Mouse (Mus musculus) MEL (cell line): ENCODE data around the gene Dok7. TPM values are rescaled to one million over a fixed set of nuclear protein-coding genes. Genes with fewer than 3 reads are reported as not detected.

ENCODE experiments used
- DNase-seq: peaks from one replicate; pipeline ENCODE4 v3.0.0; 2011; ENCODE audit warnings: low read depth, low spot score
- H3K27ac ChIP-seq: 2 replicates; pipeline ENCODE4 v1.5.1; 2012; ENCODE audit warnings: low read depth, mild to moderate bottlenecking, control low read depth, low read length, moderate library complexity; ENCODE audit not compliant: control insufficient read depth
- H3K27me3 ChIP-seq, 2 experiments: fragments of 150-350 bp in 1 of 2; sonication (generic) in 1 of 2; 2 replicates each; pipeline ENCODE4 v1.6.1; 2012; ENCODE audit warnings: low read length in 2 of 2, mild to moderate bottlenecking in 2 of 2, improper control_type of control experiment in 1 of 2, moderate library complexity in 1 of 2; ENCODE audit not compliant: insufficient read depth in 2 of 2, control insufficient read depth in 1 of 2
- H3K36me3 ChIP-seq, 2 experiments: 2 replicates each; pipeline ENCODE4 v1.6.1; 2012 to 2014; ENCODE audit warnings: low read length in 2 of 2, improper control_type of control experiment in 1 of 2, inconsistent platforms in 1 of 2, mild to moderate bottlenecking in 1 of 2; ENCODE audit not compliant: insufficient read depth in 2 of 2, control insufficient read depth in 1 of 2
- H3K4me1 ChIP-seq, 2 experiments: fragments of 150-350 bp in 1 of 2; sonication (generic) in 1 of 2; 2 replicates each; pipeline ENCODE4 v1.6.1; 2012; ENCODE audit warnings: low read length in 2 of 2, improper control_type of control experiment in 1 of 2, mild to moderate bottlenecking in 1 of 2; ENCODE audit not compliant: insufficient read depth in 2 of 2, control insufficient read depth in 1 of 2
- H3K4me3 ChIP-seq, 2 experiments: fragments of 150-350 bp in 1 of 2; sonication (generic) in 1 of 2; 2 replicates each; pipeline ENCODE4 v1.5.1; 2012; ENCODE audit warnings: low read depth in 2 of 2, low read length in 2 of 2, mild to moderate bottlenecking in 2 of 2, moderate library complexity in 2 of 2, control low read depth in 1 of 2, improper control_type of control experiment in 1 of 2; ENCODE audit not compliant: control insufficient read depth in 1 of 2, insufficient read depth in 1 of 2
- H3K79me2 ChIP-seq: 2 replicates; pipeline ENCODE4 v1.6.1; 2012; ENCODE audit warnings: mild to moderate bottlenecking, low read length, moderate library complexity; ENCODE audit not compliant: control insufficient read depth, poor library complexity, insufficient read depth
- H3K9ac ChIP-seq: 2 replicates; pipeline ENCODE4 v1.6.1; 2012; ENCODE audit warnings: low read depth, mild to moderate bottlenecking, control low read depth, low read length, moderate library complexity; ENCODE audit not compliant: control insufficient read depth, poor library complexity, severe bottlenecking
- H3K9me3 ChIP-seq: fragments of 150-350 bp; sonication (generic); replicated peaks from 2 replicates; pipeline ENCODE4 v1.6.1; 2012; ENCODE audit warnings: mild to moderate bottlenecking, low read length, improper control_type of control experiment, moderate library complexity; ENCODE audit not compliant: insufficient read depth
- BHLHE40 ChIP-seq: IDR thresholded peaks from 2 replicates; pipeline ENCODE4 v1.6.1; 2012; ENCODE audit warnings: low read depth, mild to moderate bottlenecking, inconsistent platforms, low read length, improper control_type of control experiment, borderline replicate concordance
- CHD1 ChIP-seq: IDR thresholded peaks from 2 replicates; pipeline ENCODE4 v1.6.1; 2012; ENCODE audit warnings: low read depth, mild to moderate bottlenecking, inconsistent platforms, low read length, improper control_type of control experiment
- EP300 ChIP-seq, 2 experiments: IDR thresholded peaks; 2 replicates each; pipeline ENCODE4 v1.6.1; 2011; ENCODE audit warnings: improper control_type of control experiment in 2 of 2, low read length in 2 of 2, low read depth in 1 of 2, mild to moderate bottlenecking in 1 of 2
- GATA1 ChIP-seq: IDR thresholded peaks from 2 replicates; pipeline ENCODE4 v1.6.1; 2011; ENCODE audit warnings: low read depth, low read length, improper control_type of control experiment
- MAFK ChIP-seq: IDR thresholded peaks from 2 replicates; pipeline ENCODE4 v1.6.1; 2011; ENCODE audit warnings: low read depth, mild to moderate bottlenecking, low read length, improper control_type of control experiment, borderline replicate concordance
- MAX ChIP-seq: IDR thresholded peaks from 2 replicates; pipeline ENCODE4 v1.6.1; 2011; ENCODE audit warnings: low read length, improper control_type of control experiment
- MEF2A ChIP-seq: IDR thresholded peaks from 2 replicates; pipeline ENCODE4 v1.6.1; 2014; ENCODE audit warnings: low read depth, mild to moderate bottlenecking, inconsistent platforms, low read length, improper control_type of control experiment; ENCODE audit not compliant: poor library complexity, insufficient replicate concordance, severe bottlenecking; ENCODE audit errors: extremely low read depth
- MYB ChIP-seq: IDR thresholded peaks from 2 replicates; pipeline ENCODE4 v1.6.1; 2011; ENCODE audit warnings: mild to moderate bottlenecking, low read depth, low read length, improper control_type of control experiment
- NELFE ChIP-seq: IDR thresholded peaks from 2 replicates; pipeline ENCODE4 v1.6.1; 2011; ENCODE audit warnings: low read depth, low read length, improper control_type of control experiment
- NRF1 ChIP-seq: IDR thresholded peaks from 2 replicates; pipeline ENCODE4 v1.6.1; 2014; ENCODE audit warnings: low read depth, mild to moderate bottlenecking, inconsistent platforms, low read length, improper control_type of control experiment, moderate library complexity; ENCODE audit not compliant: poor library complexity, insufficient read depth, severe bottlenecking
- POLR2AphosphoS2 ChIP-seq: IDR thresholded peaks from 2 replicates; pipeline ENCODE4 v1.6.1; 2011; ENCODE audit warnings: low read length, improper control_type of control experiment
- SIN3A ChIP-seq: IDR thresholded peaks from 2 replicates; pipeline ENCODE4 v1.6.1; 2012; ENCODE audit warnings: low read length, improper control_type of control experiment, inconsistent platforms
- TAL1 ChIP-seq: IDR thresholded peaks from 2 replicates; pipeline ENCODE4 v1.6.1; 2012; ENCODE audit warnings: mild to moderate bottlenecking, inconsistent platforms, low read length, moderate library complexity, mixed read lengths
- TCF12 ChIP-seq: IDR thresholded peaks from 2 replicates; pipeline ENCODE4 v1.6.1; 2014; ENCODE audit warnings: low read depth, mild to moderate bottlenecking, inconsistent platforms, low read length, improper control_type of control experiment, moderate library complexity
- USF1 ChIP-seq: IDR thresholded peaks from 2 replicates; pipeline ENCODE4 v1.6.1; 2014; ENCODE audit warnings: low read depth, mild to moderate bottlenecking, inconsistent platforms, low read length, improper control_type of control experiment, moderate library complexity
- USF2 ChIP-seq, 2 experiments: IDR thresholded peaks; 2 replicates each; pipeline ENCODE4 v1.6.1; 2011 to 2012; ENCODE audit warnings: improper control_type of control experiment in 2 of 2, low read length in 2 of 2, borderline replicate concordance in 1 of 2, inconsistent platforms in 1 of 2, low read depth in 1 of 2, mild to moderate bottlenecking in 1 of 2; ENCODE audit not compliant: insufficient read depth in 1 of 2
- ZKSCAN1 ChIP-seq: IDR thresholded peaks from 2 replicates; pipeline ENCODE4 v1.6.1; 2012; ENCODE audit warnings: low read depth, mild to moderate bottlenecking, inconsistent platforms, low read length, improper control_type of control experiment, moderate library complexity
- ZMIZ1 ChIP-seq: IDR thresholded peaks from 2 replicates; pipeline ENCODE4 v1.6.1; 2012; ENCODE audit warnings: low read depth, mild to moderate bottlenecking, inconsistent platforms, low read length, improper control_type of control experiment, moderate library complexity
- polyA plus RNA-seq, 2 experiments: library from polyadenylated mRNA; stranded (reverse) in 1 of 2; unstranded in 1 of 2; fragments of >175 nt in 1 of 2; fragments of >200 nt in 1 of 2; gene quantifications; 2 replicates each; pipeline versions ENCODE4 v1.2.1 to v1.2.4; 2012; ENCODE audit warnings: low replicate concordance in 2 of 2, low read depth in 1 of 2; ENCODE audit not compliant: insufficient read length in 2 of 2, insufficient read depth in 1 of 2, missing spikeins in 1 of 2
- total RNA-seq: library from RNA; depleted of rRNA; stranded (reverse); fragments of 300-350 nt; gene quantifications from 2 replicates; pipeline ENCODE4 v1.2.3, GENCODE M21; 2012

Gene Dok7
- total and polyA plus RNA-seq, 3 experiments, result 0.08 to 0.21 TPM; not detected in 1

DNA sequence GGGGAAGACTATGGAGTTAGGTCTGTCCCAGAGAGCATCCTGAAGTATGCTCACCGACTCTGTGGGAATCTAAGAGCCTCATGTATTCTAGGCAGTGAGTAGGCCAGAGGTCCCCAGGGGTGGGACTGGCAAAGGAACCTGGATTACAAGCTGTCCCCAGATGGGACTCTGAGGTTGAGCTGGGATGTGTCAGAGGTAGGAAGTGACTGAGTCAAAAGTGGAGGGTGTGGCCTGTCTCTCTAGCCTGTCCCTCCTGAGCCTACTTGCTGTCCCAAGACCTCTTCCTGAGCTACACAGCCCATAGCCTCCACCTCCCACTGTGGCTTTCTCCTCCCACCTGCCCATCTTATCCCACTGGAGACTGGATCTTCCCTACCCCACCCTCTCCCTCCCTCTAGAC lies 1.6 kb downstream of the Dok7 start:
- H3K9ac ChIP-seq, result no peak overlapping the region
- TF ChIP-seq ZMIZ1 (no peak), SIN3A (no peak), GATA1 (no peak)

GRCm38 (mm10) chr5:35060098-35060497 lies 3.5 kb downstream of the Dok7 start:
- H3K9ac ChIP-seq, result no peak overlapping the region
- no peak for TF ChIP-seq NELFE
- TF ChIP-seq TCF12, result no peak
- TF ChIP-seq NRF1, result no peak
- TF ChIP-seq BHLHE40, result no peak
- no peak for TF ChIP-seq MAFK
- TF ChIP-seq MAX, result no peak
- TF ChIP-seq CHD1, result no peak
- TF ChIP-seq USF2 (IDR thresholded peaks at IDR 0.05; ENCODE audit: borderline replicate concordance in 1 of 2, insufficient read depth in 1 of 2, low read depth in 1 of 2, low read length in 2 of 2), result no peak
- no peak for TF ChIP-seq MYB
- no peak for TF ChIP-seq POLR2AphosphoS2
- no peak for TF ChIP-seq GATA1
- no peak for TF ChIP-seq MEF2A
- TF ChIP-seq, all 39 proteins: peak for 0
- H3K9me3 ChIP-seq, result no peaks in the 10 kb centered on the region
- no peaks in the 10 kb centered on the region for H3K79me2 ChIP-seq
- H3K27ac ChIP-seq, result no peak overlapping the region
- no peak overlapping the region for H3K4me3 ChIP-seq
- no peak for DNase-seq
- H3K27me3 ChIP-seq, result no peaks in the 10 kb centered on the region; a peak in 1 of 4 replicates
- peaks cover 0 to 9% of the 10 kb centered on the region in 2 experiments; a peak in 2 of 4 replicates for H3K4me1 ChIP-seq
- H3K36me3 ChIP-seq, result no peaks in the 10 kb centered on the region

More for the DNA sequence above, 1.6 kb downstream of the Dok7 start:
- Histone ChIP-seq H3K4me1 (peaks cover 0 to 8% of the 10 kb centered on the region in 2 experiments; a peak in 2 of 4 replicates), H3K27ac (no peak overlapping the region), H3K27me3 (no peaks in the 10 kb centered on the region; a peak in 3 of 4 replicates), H3K4me3 (no peak overlapping the region), H3K36me3 (no peaks in the 10 kb centered on the region), H3K79me2 (no peaks in the 10 kb centered on the region), H3K9me3 (no peaks in the 10 kb centered on the region)
- DNase-seq, result no peak

GRCm38 (mm10) chr5:35069841-35070240 lies 13.3 kb downstream of the Dok7 start:
- Histone ChIP-seq H3K4me3 (no peak overlapping the region), H3K9me3 (no peaks in the 10 kb centered on the region), H3K36me3 (no peaks in the 10 kb centered on the region), H3K27me3 (peaks cover 0 to 1% of the 10 kb centered on the region in 2 experiments; a peak in 2 of 4 replicates), H3K4me1 (no peaks in the 10 kb centered on the region), H3K79me2 (no peaks in the 10 kb centered on the region), H3K9ac (no peak overlapping the region), H3K27ac (no peak overlapping the region)
- no peak for DNase-seq
- TF ChIP-seq USF2 (IDR thresholded peaks at IDR 0.05; ENCODE audit: borderline replicate concordance in 1 of 2, insufficient read depth in 1 of 2, low read depth in 1 of 2, low read length in 2 of 2) (no peak), USF1 (no peak), TAL1 (no peak), EP300 (IDR thresholded peaks at IDR 0.05; ENCODE audit: low read depth in 1 of 2, low read length in 2 of 2) (no peak), ZKSCAN1 (no peak)
